Mouse (Mus musculus): ENCODE measurements around the gene Myl3.
A peak's percentile ranks its signal among the peaks of the same experiment; 100 is the strongest.

Gene Myl3

GRCm38 (mm10) chr9:110741711-110742294 is at the start of gene Myl3:
Gene Myl3 (plus strand): TSS chr9:110741861.
- DNase-seq = no peak

- DNase-seq = no peak
Observed at GRCm38 (mm10) chr9:110695165-110695755, 46.4 kb upstream of the Myl3 start.

- DNase-seq = no peak
Observed at GRCm38 (mm10) chr9:110696427-110696826, 45.2 kb upstream of the Myl3 start.

GRCm38 (mm10) chr9:110697465-110697864 is 44.2 kb upstream of the Myl3 start:
- DNase-seq = no peak

GRCm38 (mm10) chr9:110699574-110699973 is 42.1 kb upstream of the Myl3 start:
- no peak for DNase-seq

- DNase-seq = no peak
Observed at GRCm38 (mm10) chr9:110701114-110702032, 40.3 kb upstream of the Myl3 start.

GRCm38 (mm10) chr9:110702848-110703247 is 38.8 kb upstream of the Myl3 start:
- DNase-seq = no peak

GRCm38 (mm10) chr9:110703951-110704350 is 37.7 kb upstream of the Myl3 start:
- DNase-seq = no peak

- DNase-seq = no peak
Observed at GRCm38 (mm10) chr9:110706784-110707183, 34.9 kb upstream of the Myl3 start.

- peak; percentile 82 to 88 for DNase-seq
Observed at GRCm38 (mm10) chr9:110709640-110710258, 31.9 kb upstream of the Myl3 start.

GRCm38 (mm10) chr9:110711532-110711931 is 30.1 kb upstream of the Myl3 start:
- DNase-seq = no peak

GRCm38 (mm10) chr9:110711996-110712395 is 29.7 kb upstream of the Myl3 start:
- DNase-seq = no peak

GRCm38 (mm10) chr9:110712545-110712944 is 29.1 kb upstream of the Myl3 start:
- no peak for DNase-seq

- no peak for DNase-seq
Observed at GRCm38 (mm10) chr9:110713389-110713788, 28.3 kb upstream of the Myl3 start.

GRCm38 (mm10) chr9:110715426-110715825 is 26.2 kb upstream of the Myl3 start:
- DNase-seq = no peak

- DNase-seq = peak; percentile 39
Observed at GRCm38 (mm10) chr9:110716775-110717174, 24.9 kb upstream of the Myl3 start.

GRCm38 (mm10) chr9:110718071-110718470 is 23.6 kb upstream of the Myl3 start:
- DNase-seq = no peak

GRCm38 (mm10) chr9:110718810-110719209 is 22.9 kb upstream of the Myl3 start:
- no peak for DNase-seq

GRCm38 (mm10) chr9:110719977-110720376 is 21.7 kb upstream of the Myl3 start:
- no peak for DNase-seq

- DNase-seq = no peak
Observed at GRCm38 (mm10) chr9:110722060-110722459, 19.6 kb upstream of the Myl3 start.

GRCm38 (mm10) chr9:110725721-110726135 is 15.9 kb upstream of the Myl3 start:
- DNase-seq = no peak

GRCm38 (mm10) chr9:110726867-110727266 is 14.8 kb upstream of the Myl3 start:
- DNase-seq = peak; percentile 38 to 51

- peak; percentile 67 to 70 for DNase-seq
Observed at GRCm38 (mm10) chr9:110729841-110730240, 11.8 kb upstream of the Myl3 start.

Measured in thymus, postnatal 36 days (tissue).